Mouse (Mus musculus) CH12.LX (cell line): ENCODE data around the gene Ccdc85b. TPM values are rescaled to one million over a fixed set of nuclear protein-coding genes. Genes with fewer than 3 reads are reported as not detected.

Source experiments
- DNase-seq: peaks from one replicate; pipeline ENCODE4 v3.0.0-alpha.2; 2013; ENCODE audit errors: extremely low read depth
- H3K27ac ChIP-seq: 2 replicates; pipeline ENCODE4 v1.5.1; 2012; ENCODE audit warnings: low read depth, mild to moderate bottlenecking, control low read depth, moderate library complexity; ENCODE audit not compliant: insufficient read depth
- H3K27me3 ChIP-seq: replicated peaks from 2 replicates; pipeline ENCODE3; 2012; ENCODE audit warnings: inconsistent platforms
- H3K36me3 ChIP-seq, 2 experiments: replicated peaks in 1 of 2; 2 replicates each; pipeline versions ENCODE3 to v1.6.1; 2012; ENCODE audit warnings: inconsistent platforms in 1 of 2, low read length in 1 of 2, mild to moderate bottlenecking in 1 of 2, mixed read lengths in 1 of 2, moderate library complexity in 1 of 2; ENCODE audit not compliant: control insufficient read depth in 1 of 2, insufficient read depth in 1 of 2
- H3K4me1 ChIP-seq, 2 experiments: 2 replicates each; pipeline ENCODE4 v1.6.1; 2012; ENCODE audit warnings: inconsistent platforms in 1 of 2, moderate library complexity in 1 of 2; ENCODE audit not compliant: insufficient read depth in 2 of 2, control insufficient read depth in 1 of 2
- H3K4me2 ChIP-seq: 2 replicates; pipeline ENCODE4 v1.6.1; 2012; ENCODE audit warnings: low read depth, mild to moderate bottlenecking, control low read depth; ENCODE audit not compliant: poor library complexity, insufficient read depth, severe bottlenecking
- H3K4me3 ChIP-seq, 3 experiments: fragments of 150-350 bp in 1 of 3; sonication (generic) in 1 of 3; replicated peaks in 1 of 3; 2 replicates each; pipeline versions ENCODE3 to v1.5.1; 2011 to 2012; ENCODE audit warnings: low read depth in 2 of 3, low read length in 2 of 3, mild to moderate bottlenecking in 2 of 3, moderate library complexity in 2 of 3, control low read depth in 1 of 3, improper control_type of control experiment in 1 of 3, inconsistent platforms in 1 of 3, mixed read lengths in 1 of 3; ENCODE audit not compliant: poor library complexity in 1 of 3
- H3K79me2 ChIP-seq: replicated peaks from 2 replicates; pipeline ENCODE4 v1.6.1; 2012; ENCODE audit warnings: mild to moderate bottlenecking, moderate library complexity; ENCODE audit not compliant: control insufficient read depth, poor library complexity, insufficient read depth, severe bottlenecking; ENCODE audit errors: extremely low read depth
- H3K9ac ChIP-seq: 2 replicates; pipeline ENCODE4 v1.6.1; 2012; ENCODE audit warnings: low read depth, mild to moderate bottlenecking, control low read depth, moderate library complexity; ENCODE audit not compliant: insufficient read depth
- H3K9me3 ChIP-seq: replicated peaks from 2 replicates; pipeline ENCODE3; 2012; ENCODE audit warnings: low read length, inconsistent platforms, mixed read lengths
- BHLHE40 ChIP-seq: IDR thresholded peaks from 2 replicates; pipeline ENCODE4 v1.6.1; 2011; ENCODE audit warnings: mild to moderate bottlenecking, low read depth, low read length, improper control_type of control experiment
- CTCF ChIP-seq, 2 experiments: IDR thresholded peaks in 1 of 2; conservative IDR thresholded peaks in 1 of 2; 2 replicates each; pipeline ENCODE4 v1.5.1; 2011 to 2012; ENCODE audit warnings: low read depth in 2 of 2, low read length in 2 of 2, improper control_type of control experiment in 1 of 2, inconsistent platforms in 1 of 2, mild to moderate bottlenecking in 1 of 2, moderate library complexity in 1 of 2
- E2F4 ChIP-seq: IDR thresholded peaks from 2 replicates; pipeline ENCODE4 v1.6.1; 2011; ENCODE audit warnings: low read depth, low read length, improper control_type of control experiment; ENCODE audit not compliant: insufficient replicate concordance
- ELF1 ChIP-seq: IDR thresholded peaks from 2 replicates; pipeline ENCODE4 v1.6.1; 2014; ENCODE audit warnings: low read depth, mild to moderate bottlenecking, inconsistent platforms, low read length, improper control_type of control experiment
- EP300 ChIP-seq: IDR thresholded peaks from 2 replicates; pipeline ENCODE4 v1.6.1; 2011; ENCODE audit warnings: low read length, improper control_type of control experiment
- ETS1 ChIP-seq: conservative IDR thresholded peaks from 2 replicates; pipeline ENCODE4 v1.6.1; 2012; ENCODE audit warnings: low read depth, mild to moderate bottlenecking, inconsistent platforms, low read length, improper control_type of control experiment, moderate library complexity
- GABPA ChIP-seq: IDR thresholded peaks from 2 replicates; pipeline ENCODE4 v1.6.1; 2012; ENCODE audit warnings: low read depth, low read length, improper control_type of control experiment, inconsistent platforms; ENCODE audit not compliant: insufficient replicate concordance
- HCFC1 ChIP-seq: IDR thresholded peaks from 2 replicates; pipeline ENCODE4 v1.6.1; 2012; ENCODE audit warnings: low read depth, mild to moderate bottlenecking, inconsistent platforms, low read length, improper control_type of control experiment
- JUN ChIP-seq: IDR thresholded peaks from 2 replicates; pipeline ENCODE4 v1.6.1; 2011; ENCODE audit warnings: low read depth, mild to moderate bottlenecking, low read length, improper control_type of control experiment, moderate library complexity; ENCODE audit not compliant: insufficient read depth
- JUND ChIP-seq: conservative IDR thresholded peaks from 2 replicates; pipeline ENCODE4 v1.6.1; 2011; ENCODE audit warnings: low read depth, low read length, improper control_type of control experiment
- KAT2A ChIP-seq: IDR thresholded peaks from 2 replicates; pipeline ENCODE4 v1.6.1; 2012; ENCODE audit warnings: low read length, improper control_type of control experiment, inconsistent platforms; ENCODE audit not compliant: insufficient replicate concordance
- MEF2A ChIP-seq: IDR thresholded peaks from 2 replicates; pipeline ENCODE4 v1.6.1; 2014; ENCODE audit warnings: low read depth, mild to moderate bottlenecking, inconsistent platforms, low read length, improper control_type of control experiment, borderline replicate concordance
- MXI1 ChIP-seq: IDR thresholded peaks from 2 replicates; pipeline ENCODE4 v1.6.1; 2011; ENCODE audit warnings: mild to moderate bottlenecking, low read depth, low read length, improper control_type of control experiment
- NRF1 ChIP-seq: IDR thresholded peaks from 2 replicates; pipeline ENCODE4 v1.6.1; 2014; ENCODE audit warnings: low read depth, mild to moderate bottlenecking, inconsistent platforms, low read length, improper control_type of control experiment, moderate library complexity
- POLR2A ChIP-seq: IDR thresholded peaks from 2 replicates; pipeline ENCODE4 v1.6.1; 2011; ENCODE audit warnings: low read depth, mild to moderate bottlenecking, improper control_type of control experiment, low read length
- RCOR1 ChIP-seq: conservative IDR thresholded peaks from 2 replicates; pipeline ENCODE4 v1.6.1; 2012; ENCODE audit warnings: low read depth, mild to moderate bottlenecking, inconsistent platforms, low read length, improper control_type of control experiment
- SIN3A ChIP-seq: IDR thresholded peaks from 2 replicates; pipeline ENCODE4 v1.6.1; 2012; ENCODE audit warnings: low read length, improper control_type of control experiment, inconsistent platforms
- SMC3 ChIP-seq: IDR thresholded peaks from 2 replicates; pipeline ENCODE4 v1.6.1; 2011; ENCODE audit warnings: low read depth, low read length, improper control_type of control experiment
- TBP ChIP-seq: conservative IDR thresholded peaks from 2 replicates; pipeline ENCODE4 v1.6.1; 2011; ENCODE audit warnings: low read depth, low read length, improper control_type of control experiment
- TCF12 ChIP-seq: IDR thresholded peaks from 2 replicates; pipeline ENCODE4 v1.6.1; 2014; ENCODE audit warnings: low read depth, mild to moderate bottlenecking, inconsistent platforms, low read length, improper control_type of control experiment
- UBTF ChIP-seq: IDR thresholded peaks from 2 replicates; pipeline ENCODE4 v1.6.1; 2012; ENCODE audit warnings: low read depth, mild to moderate bottlenecking, inconsistent platforms, low read length, improper control_type of control experiment, moderate library complexity
- USF1 ChIP-seq: IDR thresholded peaks from 2 replicates; pipeline ENCODE4 v1.6.1; 2014; ENCODE audit warnings: low read depth, mild to moderate bottlenecking, inconsistent platforms, low read length, improper control_type of control experiment
- ZC3H11A ChIP-seq: IDR thresholded peaks from 2 replicates; pipeline ENCODE4 v1.6.1; 2012; ENCODE audit warnings: low read depth, mild to moderate bottlenecking, inconsistent platforms, low read length, improper control_type of control experiment
- ZMIZ1 ChIP-seq: IDR thresholded peaks from 2 replicates; pipeline ENCODE4 v1.6.1; 2012; ENCODE audit warnings: low read depth, mild to moderate bottlenecking, inconsistent platforms, low read length, improper control_type of control experiment
- dilution Hi-C: fragments of 300-500 bp; cut with MboI; formaldehyde crosslinking; loops from 2 replicates; pipeline ENCODE4 v1.14.3; 2020; ENCODE audit warnings: low sequenced_read_pairs; ENCODE audit not compliant: extremely low pct_unique_long_range_greater_than_20kb, extremely low pct_ligation_motif_present
- in situ Hi-C: fragments of 300-500 bp; cut with MboI; formaldehyde crosslinking; loops from 3 replicates; pipeline ENCODE4 v1.14.3; 2019; ENCODE audit warnings: low sequenced_read_pairs, low pct_ligation_motif_present, low pct_unique_long_range_greater_than_20kb, mixed read lengths
- polyA plus RNA-seq: library from polyadenylated mRNA; unstranded; fragments of >175 nt; gene quantifications from 2 replicates; pipeline ENCODE4 v1.2.1, GENCODE M21; 2012; ENCODE audit warnings: low read depth; ENCODE audit not compliant: insufficient read length
- total RNA-seq, 2 experiments: library from RNA; depleted of rRNA; stranded (reverse); fragments of 300-350 nt in 1 of 2; fragments of >200 nt in 1 of 2; gene quantifications; 2 replicates each; pipeline ENCODE4 v1.2.3; 2012 to 2014

The Ccdc85b gene
- total and polyA plus RNA-seq, 3 experiments, result 2.1 to 4.2 (median 4.1) TPM

- Histone ChIP-seq H3K4me3 (no peak overlapping the region), H3K4me1 (peaks cover 16 to 27% of the 10 kb centered on the region in 2 experiments), H3K79me2 (no peaks in the 10 kb centered on the region; the same call in 1 of the 2 replicates), H3K27me3 (no peaks in the 10 kb centered on the region), H3K27ac (no peak overlapping the region), H3K4me2 (no peak overlapping the region), H3K9me3 (no peaks in the 10 kb centered on the region), H3K36me3 (peaks cover 30 to 68% of the 10 kb centered on the region in 2 experiments), H3K9ac (no peak overlapping the region)
- in situ Hi-C loops, result no loop called here
- TF ChIP-seq E2F4 (no peak), NRF1 (no peak), BHLHE40 (no peak), CTCF (conservative IDR thresholded peaks at IDR 0.05 in 1 of 2, IDR thresholded peaks at IDR 0.05 in 1 of 2; ENCODE audit: low read depth in 2 of 2, low read length in 2 of 2) (no peak), JUND (no peak), UBTF (no peak), EP300 (no peak), TCF12 (no peak), ELF1 (no peak), SMC3 (no peak), JUN (no peak), POLR2A (no peak)
- dilution Hi-C loops, result no loop called here
- no peak for DNase-seq
Observed at GRCm38 (mm10) chr19:5421784-5422183, 35.9 kb downstream of the Ccdc85b start.

DNA sequence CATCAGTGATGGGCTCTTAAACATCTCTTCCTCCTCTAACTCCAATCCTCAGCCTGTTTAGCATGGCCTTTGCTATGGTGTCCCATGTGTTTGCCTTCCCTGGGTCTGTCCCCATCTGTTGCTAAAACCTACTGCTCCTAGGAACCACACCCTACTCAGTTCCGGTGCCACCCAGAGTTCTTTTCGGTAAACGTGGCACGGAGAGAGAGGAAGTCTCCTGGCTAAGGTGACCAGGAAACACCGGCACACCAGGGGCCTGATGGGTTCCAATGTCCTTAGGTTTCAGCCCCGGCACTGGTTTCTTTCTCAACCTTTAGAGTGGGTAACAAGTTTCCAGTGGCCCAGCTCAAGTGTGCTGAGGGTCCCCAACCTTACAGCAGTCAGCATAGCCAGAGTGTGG lies 37.1 kb downstream of the Ccdc85b start:
- Histone ChIP-seq H3K4me2 (no peak overlapping the region), H3K79me2 (no peaks in the 10 kb centered on the region), H3K36me3 (peaks cover 21 to 59% of the 10 kb centered on the region in 2 experiments), H3K9me3 (no peaks in the 10 kb centered on the region), H3K4me1 (peaks cover 6 to 15% of the 10 kb centered on the region in 2 experiments), H3K4me3 (no peak overlapping the region), H3K9ac (no peak overlapping the region), H3K27ac (no peak overlapping the region), H3K27me3 (no peaks in the 10 kb centered on the region)
- dilution Hi-C loops (no loop called here), in situ Hi-C loops (no loop called here)
- TF ChIP-seq USF1, result no peak
- no peak for TF ChIP-seq KAT2A
- DNase-seq, result no peak

- H3K4me1 ChIP-seq, result peaks cover 6 to 15% of the 10 kb centered on the region in 2 experiments
- in situ Hi-C loops, result no loop called here
- no peaks in the 10 kb centered on the region for H3K9me3 ChIP-seq
- H3K27ac ChIP-seq, result no peak overlapping the region
- H3K9ac ChIP-seq, result no peak overlapping the region
- dilution Hi-C loops, result no loop called here
- peaks cover 21 to 59% of the 10 kb centered on the region in 2 experiments for H3K36me3 ChIP-seq
- H3K4me3 ChIP-seq, result no peak overlapping the region
- TF ChIP-seq TBP (no peak), CTCF (conservative IDR thresholded peaks at IDR 0.05 in 1 of 2, IDR thresholded peaks at IDR 0.05 in 1 of 2; ENCODE audit: low read depth in 2 of 2, low read length in 2 of 2) (no peak), HCFC1 (no peak), BHLHE40 (no peak), ETS1 (no peak), ZMIZ1 (no peak), USF1 (no peak), EP300 (no peak), POLR2A (no peak), SIN3A (no peak), KAT2A (no peak), RCOR1 (no peak), MEF2A (no peak), MXI1 (no peak), ZC3H11A (no peak), GABPA (no peak)
- no peak overlapping the region for H3K4me2 ChIP-seq
- no peak for DNase-seq
- no peaks in the 10 kb centered on the region for H3K27me3 ChIP-seq
- no peaks in the 10 kb centered on the region for H3K79me2 ChIP-seq
Observed at GRCm38 (mm10) chr19:5419630-5420029, 38.1 kb downstream of the Ccdc85b start.
